Mouse (Mus musculus): ENCODE data around the gene Nfkb1.

The Nfkb1 gene

GRCm38 (mm10) chr3:135691191-135692131 lies at the start of gene Nfkb1:
Nfkb1 (minus strand) TSS chr3:135691547.
- ChIA-PET CTCF (interaction anchor here in 1 of 4 experiments (1.7 kb wide), 1 partner anchor 40 kb away, joined by 7 read pairs; no protein-coding TSS in a partner anchor), POLR2A (interaction anchor here in 3 of 4 experiments (0.6 to 2.4 kb wide), 15 partner anchors 9 to 251 kb away, joined by 3 to 8 read pairs (median 3); partner anchors contain the start of gene Manba (in 1 of the 3))

GRCm38 (mm10) chr3:135740711-135741110 lies 49.4 kb upstream of the Nfkb1 start:
- ChIA-PET POLR2A (no interaction called here), CTCF (interaction anchor here in 1 of 4 experiments (1.4 kb wide), 1 partner anchor 9 kb away, joined by 4 read pairs; no protein-coding TSS in a partner anchor)

- POLR2A ChIA-PET: interaction anchor here in 2 of 4 experiments (0.7 to 2.1 kb wide), 3 partner anchors 9 to 309 kb away, joined by 3 to 5 read pairs (median 4); partner anchors contain the start of gene Manba (in 1 of the 2)
- CTCF ChIA-PET: interaction anchor here in 1 of 4 experiments (0.6 kb wide), 3 partner anchors 8 to 209 kb away, joined by 3 to 5 read pairs (median 4); no protein-coding TSS in a partner anchor
Observed at GRCm38 (mm10) chr3:135734736-135735135, 43.4 kb upstream of the Nfkb1 start.

- ChIA-PET POLR2A (no interaction called here), CTCF (interaction anchor here in 2 of 4 experiments (0.6 to 1.3 kb wide), 2 partner anchors 205 to 274 kb away, joined by 3 to 5 read pairs; no protein-coding TSS in a partner anchor)
Observed at GRCm38 (mm10) chr3:135732747-135733445, 41.5 kb upstream of the Nfkb1 start.

GRCm38 (mm10) chr3:135731292-135732047 lies 40.1 kb upstream of the Nfkb1 start:
- ChIA-PET POLR2A (interaction anchor here in 3 of 4 experiments (0.6 to 1.1 kb wide), 11 partner anchors 45 to 451 kb away, joined by 3 to 5 read pairs (median 3); partner anchors contain the start of gene Bdh2 (in 2 of the 3)), CTCF (interaction anchor here (0.5 to 2.0 kb wide), 111 partner anchors 9 to 1083 kb away, joined by 3 to 39 read pairs (median 4); partner anchors contain the start of genes Bdh2 (in 4 of the 4), Manba (in 3 of the 4), Cisd2 (in 1 of the 4) and Nfkb1 (in 1 of the 4))

GRCm38 (mm10) chr3:135730790-135731189 lies 39.4 kb upstream of the Nfkb1 start:
- ChIA-PET POLR2A (interaction anchor here in 3 of 4 experiments (0.6 to 1.1 kb wide), 14 partner anchors 45 to 450 kb away, joined by 3 to 5 read pairs (median 3); partner anchors contain the start of gene Bdh2 (in 2 of the 3)), CTCF (interaction anchor here (0.5 to 2.0 kb wide), 108 partner anchors 9 to 1082 kb away, joined by 3 to 39 read pairs (median 4); partner anchors contain the start of genes Bdh2 (in 4 of the 4), Manba (in 3 of the 4), Cisd2 (in 1 of the 4) and Nfkb1 (in 1 of the 4))

- ChIA-PET CTCF (interaction anchor here in 1 of 4 experiments (1.1 kb wide), 1 partner anchor 327 kb away, joined by 3 read pairs; no protein-coding TSS in a partner anchor), POLR2A (interaction anchor here in 1 of 4 experiments (1.5 kb wide), 1 partner anchor 144 kb away, joined by 3 read pairs; no protein-coding TSS in a partner anchor)
Observed at GRCm38 (mm10) chr3:135729575-135729974, 38.2 kb upstream of the Nfkb1 start.

- ChIA-PET CTCF (no interaction called here), POLR2A (interaction anchor here in 2 of 4 experiments (1.3 to 1.5 kb wide), 2 partner anchors 143 to 289 kb away, joined by 3 read pairs; no protein-coding TSS in a partner anchor)
Observed at GRCm38 (mm10) chr3:135728900-135729299, 37.6 kb upstream of the Nfkb1 start.

GRCm38 (mm10) chr3:135727339-135727738 lies 36.0 kb upstream of the Nfkb1 start:
- ChIA-PET CTCF (interaction anchor here in 1 of 4 experiments (0.6 kb wide), 1 partner anchor 71 kb away, joined by 13 read pairs; no protein-coding TSS in a partner anchor), POLR2A (interaction anchor here in 1 of 4 experiments (0.6 kb wide), 1 partner anchor 198 kb away, joined by 4 read pairs; no protein-coding TSS in a partner anchor)

GRCm38 (mm10) chr3:135726521-135727275 lies 35.4 kb upstream of the Nfkb1 start:
- CTCF ChIA-PET: interaction anchor here in 1 of 4 experiments (0.6 kb wide), 1 partner anchor 71 kb away, joined by 13 read pairs; no protein-coding TSS in a partner anchor
- POLR2A ChIA-PET: interaction anchor here in 2 of 4 experiments (0.6 to 1.3 kb wide), 7 partner anchors 9 to 197 kb away, joined by 3 to 5 read pairs (median 4); partner anchors contain the start of gene Nfkb1 (in 1 of the 2)

GRCm38 (mm10) chr3:135726023-135726422 lies 34.7 kb upstream of the Nfkb1 start:
- ChIA-PET CTCF (interaction anchor here in 2 of 4 experiments (0.9 kb wide), 2 partner anchors 319 to 445 kb away, joined by 3 read pairs; partner anchors contain the start of gene Bdh2 (in 1 of the 2)), POLR2A (interaction anchor here in 3 of 4 experiments (0.6 to 1.3 kb wide), 8 partner anchors 9 to 240 kb away, joined by 3 to 5 read pairs (median 4); partner anchors contain the start of genes Manba (in 1 of the 3) and Nfkb1 (in 1 of the 3))

GRCm38 (mm10) chr3:135722104-135722503 lies 30.8 kb upstream of the Nfkb1 start:
- ChIA-PET CTCF (interaction anchor here in 2 of 4 experiments (1.8 to 1.9 kb wide), 2 partner anchors 9 kb away, joined by 7 to 9 read pairs; no protein-coding TSS in a partner anchor), POLR2A (no interaction called here)

GRCm38 (mm10) chr3:135719969-135720368 lies 28.6 kb upstream of the Nfkb1 start:
- CTCF ChIA-PET: no interaction called here
- POLR2A ChIA-PET: no interaction called here

GRCm38 (mm10) chr3:135719179-135719532 lies 27.8 kb upstream of the Nfkb1 start:
- ChIA-PET CTCF (interaction anchor here in 1 of 4 experiments (1.2 kb wide), 1 partner anchor 12 kb away, joined by 8 read pairs; no protein-coding TSS in a partner anchor), POLR2A (no interaction called here)

GRCm38 (mm10) chr3:135718323-135719178 lies 27.2 kb upstream of the Nfkb1 start:
- CTCF ChIA-PET: interaction anchor here in 1 of 4 experiments (1.2 kb wide), 1 partner anchor 12 kb away, joined by 8 read pairs; no protein-coding TSS in a partner anchor
- POLR2A ChIA-PET: no interaction called here

All from embryonic stem cell, embryonic (primary cell).